Mouse (Mus musculus) stomach, embryonic 14.5 days (tissue): ENCODE measurements at regions not wholly inside any gene's neighbourhood (a gene's known extent, or its start where the extent isn't known, plus 50 kb on each side); places are given as distances from the start of the nearest gene placed in this dataset.
A peak's percentile ranks its signal among the peaks of the same experiment; 100 is the strongest.

Experiments
- ATAC-seq: fragments of 200-750 bp; cut with Nextera tagmentation; 2 replicates; pipeline ENCODE4 v1.8.0; 2017; ENCODE audit warnings: low read depth, moderate TSS enrichment; ENCODE audit not compliant: insufficient number of reproducible peaks, insufficient read depth, low FRiP score
- H3K27ac ChIP-seq: fragments of 300-500 bp; sonication (generic); 2 replicates; pipeline ENCODE4 v1.5.1; 2014; ENCODE audit warnings: mild to moderate bottlenecking, low read length, moderate library complexity, mixed read lengths
- H3K27me3 ChIP-seq: fragments of 300-500 bp; sonication (generic); 2 replicates; pipeline ENCODE4 v1.6.1; 2014; ENCODE audit warnings: low read length, control low read depth, mixed read lengths; ENCODE audit not compliant: control insufficient read depth, insufficient read depth
- H3K36me3 ChIP-seq: fragments of 300-500 bp; sonication (generic); 2 replicates; pipeline ENCODE4 v1.6.1; 2014; ENCODE audit warnings: mild to moderate bottlenecking, control low read depth, low read length, moderate library complexity, mixed read lengths; ENCODE audit not compliant: control insufficient read depth, insufficient read depth
- H3K4me1 ChIP-seq: fragments of 300-500 bp; sonication (generic); 2 replicates; pipeline ENCODE4 v1.6.1; 2014; ENCODE audit warnings: low read length, control low read depth, mixed read lengths; ENCODE audit not compliant: control insufficient read depth, insufficient read depth
- H3K4me2 ChIP-seq: fragments of 300-500 bp; sonication (generic); replicated peaks from 2 replicates; pipeline ENCODE4 v1.6.1; 2014; ENCODE audit warnings: low read depth, low read length, control low read depth
- H3K4me3 ChIP-seq: fragments of 300-500 bp; sonication (generic); 2 replicates; pipeline ENCODE4 v1.5.1; 2014; ENCODE audit warnings: low read depth, low read length, control low read depth
- H3K9ac ChIP-seq: fragments of 300-500 bp; sonication (generic); replicated peaks from 2 replicates; pipeline ENCODE4 v1.6.1; 2014; ENCODE audit warnings: low read depth, mild to moderate bottlenecking, control low read depth, low read length, moderate library complexity, mixed read lengths
- H3K9me3 ChIP-seq: fragments of 300-500 bp; sonication (generic); 2 replicates; pipeline ENCODE4 v1.6.1; 2016; ENCODE audit warnings: low read depth, low read length, control low read depth; ENCODE audit not compliant: control insufficient read depth
- WGBS: fragments of 180-500 bp; shearing (Covaris S2); extraction: QIAGEN DNeasy Blood & Tissue Kit; methylation state at CpG from one replicate; pipeline ENCODE4 v1.1.7; 2014; 5-methylcytosine and 5-hydroxymethylcytosine counted together

DNA sequence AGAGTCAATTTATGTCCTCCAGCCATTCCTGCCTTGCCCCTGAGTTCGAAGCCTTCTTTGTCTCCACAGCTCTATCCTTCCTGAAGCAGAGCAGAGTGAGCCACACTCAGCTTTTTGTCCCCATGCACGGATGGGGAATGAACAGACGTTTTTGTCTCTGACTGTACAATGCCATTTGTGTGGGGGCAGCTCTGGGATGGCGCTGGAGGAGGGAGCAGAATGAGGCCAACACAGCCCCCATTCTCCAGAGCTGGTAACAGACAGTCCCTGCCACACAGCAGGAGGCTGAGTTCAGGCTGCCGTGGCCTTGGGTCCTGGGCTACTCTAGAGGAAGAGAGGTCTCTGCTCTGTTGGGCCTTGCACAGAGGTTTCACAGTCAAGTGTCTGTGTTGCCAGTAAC, 327.4 kb downstream of the H2al1j start:
- no peak overlapping the region for H3K4me2 ChIP-seq
- 69% methylated on average over 5 of the region's 5 CpGs for WGBS
- no peak for ATAC-seq
- no peaks in the 10 kb centered on the region for H3K4me1 ChIP-seq
- no peaks in the 10 kb centered on the region for H3K27me3 ChIP-seq
- H3K9ac ChIP-seq: no peak overlapping the region
- H3K36me3 ChIP-seq: no peaks in the 10 kb centered on the region
- no peak overlapping the region for H3K4me3 ChIP-seq
- no peak overlapping the region for H3K27ac ChIP-seq
- H3K9me3 ChIP-seq: no peaks in the 10 kb centered on the region

DNA sequence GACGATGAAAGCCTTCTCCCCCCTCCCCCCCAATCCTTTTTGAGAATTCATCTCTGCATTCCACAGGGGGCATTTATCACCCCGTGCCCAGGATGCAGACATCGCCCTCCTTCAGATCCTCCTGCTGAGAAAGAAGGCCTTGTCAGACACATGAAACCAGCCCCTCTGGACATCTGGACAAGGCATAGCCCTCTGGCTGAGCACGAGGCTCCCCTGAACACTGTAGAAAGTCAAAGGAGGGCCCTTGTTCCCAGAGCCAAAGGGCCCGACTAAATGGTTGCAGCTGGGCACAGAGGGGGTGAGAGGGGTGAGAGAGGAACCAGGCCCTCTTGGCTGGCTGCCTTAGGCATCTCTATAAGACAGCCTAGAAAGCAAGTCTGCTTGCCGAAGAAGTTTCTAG, 327.8 kb downstream of the H2al1j start:
- H3K27me3 ChIP-seq: no peaks in the 10 kb centered on the region
- H3K27ac ChIP-seq: no peak overlapping the region
- 59% methylated on average over 6 of the region's 6 CpGs for WGBS
- H3K4me2 ChIP-seq: no peak overlapping the region
- no peaks in the 10 kb centered on the region for H3K4me1 ChIP-seq
- H3K9ac ChIP-seq: no peak overlapping the region
- ATAC-seq: no peak
- H3K9me3 ChIP-seq: no peaks in the 10 kb centered on the region
- no peak overlapping the region for H3K4me3 ChIP-seq
- H3K36me3 ChIP-seq: no peaks in the 10 kb centered on the region

DNA sequence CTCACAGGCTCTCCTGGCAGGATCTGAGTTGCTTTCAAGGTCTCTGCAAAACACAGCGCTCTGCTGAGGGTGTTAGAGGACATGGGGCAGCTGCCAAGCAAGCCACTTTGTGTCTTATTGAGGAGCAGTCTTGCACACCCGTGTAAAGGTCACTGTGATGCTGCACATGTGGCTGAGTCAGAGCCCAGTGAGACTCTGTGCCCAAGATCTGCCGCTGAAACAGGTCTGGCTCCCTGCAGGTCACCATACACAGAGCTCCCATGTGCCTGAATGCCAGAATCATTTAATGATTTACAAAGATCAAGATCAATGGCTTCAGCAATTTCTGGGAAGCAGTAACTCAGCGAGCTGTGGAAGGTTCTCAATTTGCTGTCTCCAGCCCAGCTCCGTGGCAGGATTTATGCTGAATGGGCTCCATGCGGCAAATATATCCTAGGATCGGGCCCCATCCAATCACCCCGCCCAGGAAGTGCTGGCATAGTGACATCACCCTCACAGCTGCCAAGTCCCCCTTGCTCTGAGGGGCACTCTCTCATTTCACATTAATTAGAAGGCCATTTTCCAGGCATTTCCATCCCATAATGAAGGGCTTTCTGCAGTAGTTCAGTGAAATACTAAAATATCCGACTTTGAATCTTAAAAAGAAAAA, 330.1 kb downstream of the H2al1j start:
- no peak for ATAC-seq
- WGBS: 51% methylated on average over 9 of the region's 9 CpGs

DNA sequence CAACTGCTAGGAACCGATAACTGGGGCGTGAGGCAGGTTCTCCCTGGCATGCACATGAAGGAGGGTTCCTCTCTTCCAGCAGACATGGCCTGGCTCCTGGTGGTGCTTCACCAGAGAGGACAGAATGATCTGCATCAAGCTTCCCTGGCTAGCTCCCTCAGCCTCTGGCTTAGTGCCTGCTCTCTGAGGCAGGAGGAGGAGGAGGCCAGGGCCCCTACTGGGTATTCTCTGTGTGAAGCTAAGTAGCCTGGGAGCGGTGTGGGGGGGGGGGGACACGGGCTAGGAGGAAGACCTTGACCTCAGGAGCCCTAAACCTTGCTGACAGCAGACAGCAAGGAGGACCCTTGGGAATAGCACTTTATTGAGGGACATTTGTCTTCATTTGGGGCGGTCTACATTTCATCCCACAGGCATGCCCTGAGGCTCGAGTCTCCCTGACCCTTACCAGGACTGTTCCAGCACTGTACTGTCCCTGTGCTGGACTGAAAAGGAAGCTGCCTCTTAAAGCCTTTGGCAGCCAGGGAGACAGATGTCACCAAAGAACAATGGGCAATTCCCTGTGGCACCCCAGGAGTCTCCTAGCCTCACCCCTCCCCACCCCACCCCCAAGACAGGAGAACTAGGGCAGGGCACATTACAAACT, 335.7 kb downstream of the H2al1j start:
- H3K4me2 ChIP-seq: no peak overlapping the region
- no peaks in the 10 kb centered on the region for H3K9me3 ChIP-seq
- no peak for ATAC-seq
- no peaks in the 10 kb centered on the region for H3K36me3 ChIP-seq
- H3K4me3 ChIP-seq: no peak overlapping the region
- WGBS: 46% methylated on average over 6 of the region's 6 CpGs
- H3K27me3 ChIP-seq: no peaks in the 10 kb centered on the region
- no peaks in the 10 kb centered on the region for H3K4me1 ChIP-seq
- no peak overlapping the region for H3K27ac ChIP-seq
- H3K9ac ChIP-seq: no peak overlapping the region

More for the DNA sequence above, 330.1 kb downstream of the H2al1j start:
- no peak overlapping the region for H3K4me3 ChIP-seq
- no peaks in the 10 kb centered on the region for H3K4me1 ChIP-seq
- no peak overlapping the region for H3K4me2 ChIP-seq
- no peak overlapping the region for H3K27ac ChIP-seq
- H3K36me3 ChIP-seq: no peaks in the 10 kb centered on the region
- H3K9ac ChIP-seq: no peak overlapping the region
- no peaks in the 10 kb centered on the region for H3K9me3 ChIP-seq
- no peaks in the 10 kb centered on the region for H3K27me3 ChIP-seq

DNA sequence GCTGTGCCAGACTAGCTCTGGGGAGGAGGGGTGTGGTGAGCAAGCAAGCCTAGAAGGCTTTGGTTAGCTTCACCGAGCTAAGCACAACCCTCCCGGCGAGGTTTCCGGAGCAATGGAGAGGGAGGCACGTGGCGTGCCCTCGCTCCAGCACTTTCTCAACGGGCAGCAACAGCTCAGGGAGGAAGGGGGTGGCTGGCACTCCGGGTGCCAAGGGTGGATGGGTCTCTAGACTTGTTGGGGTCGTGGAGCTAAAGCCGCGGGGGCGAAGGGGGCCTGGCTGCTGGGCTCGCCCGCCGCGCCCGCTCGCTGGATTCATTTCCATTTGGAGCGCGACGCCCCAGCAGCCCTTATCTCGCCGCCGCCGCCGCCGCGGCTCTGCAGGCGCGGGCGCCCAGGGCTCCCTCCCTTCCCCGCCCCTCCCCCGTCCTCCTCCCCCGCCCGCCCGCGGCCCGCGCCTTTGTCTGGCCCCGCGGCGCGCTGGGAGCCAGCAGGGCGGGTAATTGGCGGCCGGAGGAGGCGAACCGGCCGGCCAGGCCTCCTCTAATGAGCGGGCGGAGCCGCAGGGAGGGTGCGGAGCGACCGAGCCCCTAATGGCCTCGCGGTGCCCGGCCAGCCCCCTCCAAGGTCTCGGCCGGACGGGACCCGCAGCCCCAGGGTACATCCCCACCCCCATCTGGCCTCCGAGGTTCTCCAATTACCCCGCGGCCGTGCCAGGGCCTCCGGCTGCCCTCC, 336.9 kb downstream of the H2al1j start:
- H3K9me3 ChIP-seq: no peaks in the 10 kb centered on the region
- H3K4me2 ChIP-seq: peak overlapping the region; percentile 59
- H3K27ac ChIP-seq: peak overlapping the region; percentile 92
- peak; percentile 81 for ATAC-seq
- H3K4me3 ChIP-seq: peak overlapping the region; percentile 34
- WGBS: 13% methylated on average over 31 of the region's 68 CpGs
- H3K36me3 ChIP-seq: no peaks in the 10 kb centered on the region
- peak overlapping the region; percentile 48 for H3K9ac ChIP-seq
- no peaks in the 10 kb centered on the region for H3K27me3 ChIP-seq
- no peaks in the 10 kb centered on the region for H3K4me1 ChIP-seq

DNA sequence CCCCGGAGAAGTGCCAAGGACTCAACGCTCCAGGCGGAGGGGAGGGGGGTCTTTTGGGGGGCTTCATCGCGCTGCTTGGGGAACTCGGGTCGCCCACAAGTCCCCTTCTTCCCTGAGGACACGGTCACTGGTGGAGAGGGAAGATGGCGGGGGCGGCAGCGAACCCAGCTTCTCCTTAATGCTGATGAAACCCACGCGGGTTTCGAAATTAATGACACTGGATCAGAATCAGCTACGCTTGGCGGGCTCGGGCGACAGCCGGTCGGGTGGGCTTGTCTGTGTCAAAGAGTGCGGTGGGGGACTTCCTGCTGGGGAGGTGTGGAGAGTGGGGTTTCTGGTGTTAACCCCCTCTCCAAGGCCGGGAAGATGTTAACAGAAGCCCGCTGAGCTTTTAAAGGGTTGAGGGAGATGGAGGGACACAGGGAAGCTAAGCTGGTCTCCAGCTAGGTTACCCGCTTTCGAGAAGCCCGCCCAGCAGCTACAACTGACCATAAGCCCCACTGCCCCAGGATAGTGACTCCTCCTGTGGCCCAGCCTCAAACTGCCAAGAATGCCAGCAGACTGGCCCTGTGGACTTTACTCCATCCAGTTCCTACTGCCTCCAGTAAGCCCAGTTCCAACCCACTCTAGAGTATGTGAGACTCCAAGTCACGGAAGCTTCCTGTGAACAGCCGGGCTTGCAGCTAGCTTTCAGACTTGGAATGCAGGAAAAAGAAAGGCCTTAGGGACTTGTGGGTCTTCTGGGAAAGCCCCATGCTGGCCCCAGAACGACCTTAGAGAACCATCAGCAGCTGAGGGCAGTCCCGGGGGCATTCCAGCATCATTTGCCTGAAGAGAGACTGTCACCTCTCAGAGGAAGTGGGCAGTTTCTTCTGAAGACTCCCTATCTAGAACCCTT, 337.7 kb downstream of the H2al1j start:
- Histone ChIP-seq H3K27ac (peak overlapping the region; percentile 92), H3K4me2 (peak overlapping the region; percentile 59), H3K4me1 (no peaks in the 10 kb centered on the region), H3K36me3 (no peaks in the 10 kb centered on the region), H3K27me3 (no peaks in the 10 kb centered on the region), H3K9ac (peak overlapping the region; percentile 48), H3K4me3 (peak overlapping the region; percentile 34), H3K9me3 (no peaks in the 10 kb centered on the region)
- WGBS: 21% methylated on average over 30 of the region's 30 CpGs
- no peak for ATAC-seq

DNA sequence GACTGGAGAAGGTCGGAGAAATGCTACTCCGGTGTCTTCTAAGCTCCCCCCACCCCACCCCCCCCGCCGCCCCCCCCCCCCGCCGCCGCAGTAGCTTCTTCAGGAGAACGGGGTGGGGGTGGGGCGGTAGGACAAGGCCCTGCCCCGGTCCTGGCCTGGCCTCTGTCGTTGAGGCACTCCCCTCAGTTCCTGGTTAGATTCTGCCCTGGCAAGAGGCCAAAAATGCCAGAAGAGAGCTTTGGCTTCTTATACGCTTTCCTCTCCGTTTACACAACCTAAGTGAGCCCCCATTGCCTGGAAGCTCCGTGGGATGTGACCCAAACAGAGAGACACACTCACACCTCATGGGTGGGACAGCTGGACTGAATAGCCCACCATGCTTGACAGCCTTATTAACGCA, 338.9 kb downstream of the H2al1j start:
- Histone ChIP-seq H3K4me1 (no peaks in the 10 kb centered on the region), H3K4me3 (no peak overlapping the region), H3K4me2 (no peak overlapping the region), H3K27ac (no peak overlapping the region), H3K9me3 (no peaks in the 10 kb centered on the region), H3K9ac (no peak overlapping the region), H3K36me3 (no peaks in the 10 kb centered on the region), H3K27me3 (no peaks in the 10 kb centered on the region)
- WGBS: 12% methylated on average over 13 of the region's 15 CpGs
- ATAC-seq: no peak

DNA sequence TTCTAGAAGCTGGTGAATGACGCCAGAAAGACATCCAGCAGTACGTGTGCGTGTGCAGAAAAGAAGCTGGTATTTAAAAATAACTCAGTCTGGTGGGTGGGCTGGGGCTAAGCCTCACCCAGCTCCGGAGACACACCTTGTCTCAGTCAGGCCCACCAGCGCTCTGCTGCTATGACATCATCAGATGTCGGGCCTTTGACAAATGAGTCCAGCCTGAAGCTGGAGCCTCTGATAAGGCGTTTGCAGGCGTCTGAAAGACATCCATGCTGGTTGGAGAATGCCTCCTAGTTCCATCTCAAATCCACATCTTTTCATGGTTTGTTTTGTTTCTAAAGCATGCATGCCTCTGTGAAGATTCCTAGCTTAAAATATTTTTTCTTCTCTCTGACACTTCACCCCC, 344.2 kb downstream of the H2al1j start:
- H3K9me3 ChIP-seq: no peaks in the 10 kb centered on the region
- 25% methylated on average over 8 of the region's 8 CpGs for WGBS
- no peak overlapping the region for H3K27ac ChIP-seq
- no peaks in the 10 kb centered on the region for H3K36me3 ChIP-seq
- no peak overlapping the region for H3K4me3 ChIP-seq
- H3K9ac ChIP-seq: no peak overlapping the region
- no peak overlapping the region for H3K4me2 ChIP-seq
- ATAC-seq: no peak
- H3K27me3 ChIP-seq: no peaks in the 10 kb centered on the region
- no peaks in the 10 kb centered on the region for H3K4me1 ChIP-seq
